Mouse (Mus musculus) bone marrow, adult 2 months (tissue): ENCODE results near the gene Lrpap1. TPM values are rescaled to one million over a fixed set of nuclear protein-coding genes. Genes with fewer than 3 reads are reported as not detected.

Experiments
- H3K27ac ChIP-seq: fragments of 200-500 bp; 2 replicates; pipeline ENCODE4 v1.5.1; 2012; ENCODE audit warnings: low read depth, mild to moderate bottlenecking, control low read depth, inconsistent platforms, low read length; ENCODE audit not compliant: control insufficient read depth, poor library complexity, insufficient read depth
- H3K4me1 ChIP-seq: fragments of 200-500 bp; 2 replicates; pipeline ENCODE4 v1.6.1; 2011; ENCODE audit warnings: low read length; ENCODE audit not compliant: control insufficient read depth, insufficient read depth
- H3K4me3 ChIP-seq: fragments of 200-500 bp; replicated peaks from 2 replicates; pipeline ENCODE3; 2011; ENCODE audit warnings: mild to moderate bottlenecking, low read depth, low read length, control low read depth; ENCODE audit not compliant: control insufficient read depth
- CTCF ChIP-seq: fragments of 200-500 bp; IDR thresholded peaks from 2 replicates; pipeline ENCODE4 v1.5.1; 2011; ENCODE audit warnings: low read length, control low read depth; ENCODE audit not compliant: control insufficient read depth, insufficient read depth
- POLR2A ChIP-seq: fragments of 200-500 bp; IDR thresholded peaks from 2 replicates; pipeline ENCODE4 v1.6.1; 2011; ENCODE audit warnings: low read depth, mild to moderate bottlenecking, control low read depth, low read length, borderline replicate concordance; ENCODE audit not compliant: control insufficient read depth
- WGBS: fragments of 180-500 bp; shearing (Covaris S2); methylation state at CpG from one replicate; pipeline ENCODE4 v1.1.7; 2018; 5-methylcytosine and 5-hydroxymethylcytosine counted together
- polyA plus RNA-seq: library from polyadenylated mRNA; stranded (reverse); fragments of >200 nt; gene quantifications from 2 replicates; pipeline ENCODE4 v1.2.4, GENCODE M21; 2011; ENCODE audit warnings: low replicate concordance; ENCODE audit not compliant: missing spikeins, insufficient read depth, insufficient read length

Lrpap1 gene
- polyA plus RNA-seq, 1 experiment = 21.7 TPM

DNA sequence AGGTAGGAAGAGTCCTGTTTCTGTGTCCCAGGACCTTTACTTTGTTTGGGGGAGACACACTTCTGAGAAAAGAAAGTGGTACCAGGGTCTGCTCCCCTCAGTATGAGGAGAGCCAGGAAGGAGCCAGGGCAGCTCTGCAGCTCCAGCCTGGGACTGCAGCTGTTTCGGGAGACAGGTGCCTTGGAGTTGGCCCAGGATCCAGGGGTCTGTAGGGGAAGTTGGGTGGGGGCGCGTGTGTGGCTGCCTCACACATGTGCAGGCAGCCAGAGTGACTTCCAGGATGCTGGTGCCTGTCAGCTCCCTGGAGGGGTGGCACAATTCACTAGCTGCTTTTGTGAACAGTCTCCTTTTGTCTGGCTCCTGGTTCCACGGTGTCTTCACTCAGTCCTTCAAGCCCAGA lies 48.0 kb downstream of the Lrpap1 start:
- WGBS = 18% methylated on average over 4 of the region's 4 CpGs
- no peak for TF ChIP-seq POLR2A
- TF ChIP-seq CTCF = no peak

DNA sequence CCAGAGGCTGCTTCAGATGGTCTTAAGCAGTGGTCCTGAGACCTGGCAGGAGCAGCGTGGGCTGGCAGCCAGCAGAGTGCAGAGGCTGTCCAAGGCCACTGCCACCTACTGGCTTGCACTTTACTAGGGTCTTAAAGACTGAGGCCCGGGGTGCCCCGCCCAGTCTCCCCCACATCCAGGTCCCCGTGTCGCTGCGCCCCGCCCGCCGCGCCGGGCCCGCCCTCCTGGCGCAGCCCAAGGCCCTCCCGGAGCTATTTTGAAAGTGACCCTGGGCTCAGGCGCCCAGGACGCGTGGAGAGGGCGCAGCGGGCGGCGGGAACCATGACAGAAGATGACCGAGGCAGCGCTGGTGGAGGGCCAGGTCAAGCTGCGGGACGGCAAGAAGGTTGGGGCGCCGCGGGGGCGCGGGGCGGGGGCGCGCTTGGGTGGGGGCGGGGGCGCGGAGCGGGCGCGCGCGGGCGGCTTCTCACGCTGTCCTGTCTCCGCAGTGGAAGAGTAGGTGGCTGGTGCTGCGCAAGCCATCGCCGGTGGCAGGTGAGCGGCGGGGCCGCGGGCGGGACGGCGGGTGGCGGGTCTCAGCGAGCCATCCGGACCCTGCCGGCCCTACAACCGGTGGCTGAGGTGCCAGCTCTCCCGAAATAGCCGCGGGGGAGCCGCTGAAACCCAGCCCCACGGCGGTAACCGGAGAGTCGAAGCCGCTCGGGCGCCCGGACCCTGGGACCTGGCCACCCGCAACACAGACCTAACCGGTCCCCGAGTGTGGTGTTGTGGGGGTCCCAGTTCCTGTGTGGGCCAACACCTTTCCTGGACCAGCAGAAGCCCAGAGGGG lies 48.7 kb downstream of the Lrpap1 start, which contains the start of gene Dok7:
TSS of gene Dok7 (plus strand) at position 163 of the 829 bp plus-strand sequence.
- Histone ChIP-seq H3K4me3 (peak within 1 kb of the TSS; percentile 15), H3K4me1 (no peaks in the 10 kb centered on the region)
- 2% methylated on average over 74 of the region's 74 CpGs for WGBS

More for the DNA sequence above, 48.0 kb downstream of the Lrpap1 start:
- H3K4me1 ChIP-seq = no peaks in the 10 kb centered on the region
- no peak overlapping the region for H3K27ac ChIP-seq
- no peak overlapping the region for H3K4me3 ChIP-seq

GRCm38 (mm10) chr5:35055076-35055475 lies 50.5 kb downstream of the Lrpap1 start:
- H3K4me3 ChIP-seq = no peak overlapping the region
- H3K4me1 ChIP-seq = no peaks in the 10 kb centered on the region
- TF ChIP-seq CTCF = no peak
- no peak for TF ChIP-seq POLR2A
- no peak overlapping the region for H3K27ac ChIP-seq
- WGBS = 76% methylated on average over 12 of the region's 12 CpGs

More for the DNA sequence above, 48.7 kb downstream of the Lrpap1 start, which contains the start of gene Dok7:
- TF ChIP-seq POLR2A (no peak), CTCF (no peak)
- no peak within 1 kb of the TSS; the same call in 1 of the 2 replicates for H3K27ac ChIP-seq

DNA sequence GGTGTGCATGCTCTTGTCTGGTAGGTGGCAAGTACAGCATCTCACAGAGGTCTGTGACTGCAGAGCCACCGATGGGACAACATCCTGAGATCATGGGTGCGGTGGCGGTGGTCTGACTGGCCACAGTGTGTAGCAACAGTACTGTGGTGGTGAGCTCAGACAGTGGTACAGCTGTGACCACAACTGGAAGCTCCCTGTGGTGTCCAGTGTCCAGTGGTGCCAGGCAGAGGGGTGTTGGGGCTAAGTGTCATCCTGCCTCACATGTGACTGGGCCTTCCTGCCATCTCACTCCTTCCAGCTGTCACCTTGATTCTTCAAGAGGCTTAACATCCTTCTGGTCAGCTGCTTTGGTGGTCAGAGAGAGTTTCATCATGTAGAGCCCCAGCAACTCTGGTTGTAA lies 50.9 kb downstream of the Lrpap1 start:
- no peak for TF ChIP-seq POLR2A
- TF ChIP-seq CTCF = no peak
- H3K4me3 ChIP-seq = no peak overlapping the region
- 59% methylated on average over 3 of the region's 3 CpGs for WGBS
- H3K27ac ChIP-seq = no peak overlapping the region
- no peaks in the 10 kb centered on the region for H3K4me1 ChIP-seq

GRCm38 (mm10) chr5:35050541-35050940 lies 55.0 kb downstream of the Lrpap1 start:
- Histone ChIP-seq H3K4me1 (no peaks in the 10 kb centered on the region), H3K27ac (no peak overlapping the region), H3K4me3 (no peak overlapping the region)
- WGBS = 62% methylated on average over 5 of the region's 5 CpGs
- TF ChIP-seq POLR2A = no peak
- no peak for TF ChIP-seq CTCF

DNA sequence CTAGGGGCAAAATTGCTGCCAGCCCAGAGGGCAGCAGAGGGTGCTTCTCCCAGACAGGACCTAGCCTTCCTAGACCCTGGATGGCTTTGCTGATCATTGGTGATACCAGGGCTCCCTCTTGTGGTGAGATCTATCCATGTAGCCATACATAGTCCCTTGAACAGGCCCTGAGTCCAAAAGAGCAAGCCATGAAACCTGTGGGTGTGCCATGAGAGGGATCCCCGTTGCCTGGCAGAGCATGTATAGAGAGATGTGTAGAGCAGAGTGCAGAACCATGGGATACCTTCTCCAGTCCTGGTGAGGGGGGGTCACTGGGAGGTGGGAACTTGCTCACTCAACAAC lies 62.5 kb downstream of the Lrpap1 start:
- H3K27ac ChIP-seq = no peak overlapping the region
- no peak overlapping the region for H3K4me3 ChIP-seq
- peak; percentile 78 for TF ChIP-seq CTCF
- TF ChIP-seq POLR2A = no peak
- no peaks in the 10 kb centered on the region for H3K4me1 ChIP-seq
- WGBS = 0% methylated on average over 1 of the region's 1 CpGs

- no peak overlapping the region for H3K4me3 ChIP-seq
- H3K4me1 ChIP-seq = no peaks in the 10 kb centered on the region; the same call in 1 of the 2 replicates
- no peak overlapping the region for H3K27ac ChIP-seq
- 6% methylated on average over 10 of the region's 10 CpGs for WGBS
- TF ChIP-seq CTCF = no peak
- TF ChIP-seq POLR2A = no peak
Measured at GRCm38 (mm10) chr5:35042431-35043109, 63.0 kb downstream of the Lrpap1 start.

Other genes with a start within 250 kb of the Lrpap1 start
- gene Msantd1, start 197.8 kb downstream of the Lrpap1 start, polyA plus RNA-seq = 0.72 and 4.6 TPM in 2 replicates
- gene Rgs12, start 156.3 kb downstream of the Lrpap1 start, polyA plus RNA-seq = 21.4 and 56.9 TPM in 2 replicates
- 3.7 and 5.8 TPM in 2 replicates for gene Hgfac, start 64.3 kb downstream of the Lrpap1 start, polyA plus RNA-seq
- gene Dok7, start 49.0 kb downstream of the Lrpap1 start, polyA plus RNA-seq = 0.34 TPM in 1 of 2 replicates, not detected in the other
- gene Adra2c, start 172.6 kb upstream of the Lrpap1 start, polyA plus RNA-seq = not detected in 2 replicates